Mouse (Mus musculus) heart, postnatal 36 days (tissue): ENCODE results near the gene Olfr521. TPM values are rescaled to one million over a fixed set of nuclear protein-coding genes. Genes with fewer than 3 reads are reported as not detected.
A peak's percentile ranks its signal among the peaks of the same experiment; 100 is the strongest.
"Not testable (repeated sequence)": the region's sequence is repeated elsewhere in the genome, so short reads cannot be mapped to it uniquely, and the experiment has no call there.

Experiments used
- DNase-seq, 2 experiments: peaks; one replicate each; pipeline ENCODE4 v3.0.0; 2021 to 2022
- intact Hi-C: fragments of 180-260 bp; cut with DNase I; formaldehyde crosslinking; loops from one replicate; pipeline ENCODE4 v1.15.1; 2025
- total RNA-seq, 2 experiments: library from RNA; stranded (reverse); gene quantifications; 2 replicates each; pipeline ENCODE4 v1.2.3; 2021

The Olfr521 gene
- total RNA-seq, 2 experiments from 2014 or later = not detected

DNA sequence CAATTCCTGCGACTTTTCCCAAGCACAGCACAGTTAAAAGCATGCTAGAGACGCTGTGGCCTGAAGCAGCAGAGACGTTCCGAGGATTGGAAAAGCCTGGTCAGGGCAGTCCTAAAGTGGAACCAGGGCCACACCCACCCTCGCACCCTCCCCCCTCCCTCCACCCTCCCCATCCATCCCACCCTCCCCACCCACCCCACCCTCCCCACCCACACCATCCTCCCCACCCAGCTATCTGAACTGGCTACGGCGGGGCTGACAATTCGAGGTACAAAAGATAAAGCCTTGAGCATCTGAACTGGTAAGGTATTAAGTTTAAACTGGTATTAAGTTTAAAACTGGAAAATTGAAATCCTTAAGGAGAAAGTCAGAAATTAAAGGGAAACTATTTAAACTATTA is 40.2 kb downstream of the Olfr521 start:
- intact Hi-C loops = no loop called here
- no peak for DNase-seq

DNA sequence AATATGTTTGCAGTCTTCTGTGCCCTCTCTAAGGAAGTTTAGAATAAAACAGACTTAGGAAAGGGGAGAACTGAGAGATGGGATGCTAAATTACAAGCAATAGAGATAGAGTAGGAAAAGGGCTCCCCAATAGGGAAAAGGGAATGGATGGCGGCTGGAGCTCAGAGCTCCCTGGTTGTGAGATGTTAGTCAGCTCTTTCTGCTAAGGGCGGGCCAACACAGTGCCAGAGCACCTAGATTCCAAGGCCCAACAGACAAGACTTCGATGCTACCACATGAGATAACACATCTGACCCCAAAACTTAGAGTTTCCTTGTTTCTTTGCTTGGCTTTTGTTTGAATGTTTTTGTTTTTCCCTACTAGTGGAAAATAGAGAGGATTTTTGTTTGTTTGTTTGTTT is 40.7 kb downstream of the Olfr521 start:
- intact Hi-C loops, DNase-seq: not testable (repeated sequence)

GRCm38 (mm10) chr7:99805340-99805739 is 42.0 kb downstream of the Olfr521 start:
- intact Hi-C loops = no loop called here
- DNase-seq = no peak

DNA sequence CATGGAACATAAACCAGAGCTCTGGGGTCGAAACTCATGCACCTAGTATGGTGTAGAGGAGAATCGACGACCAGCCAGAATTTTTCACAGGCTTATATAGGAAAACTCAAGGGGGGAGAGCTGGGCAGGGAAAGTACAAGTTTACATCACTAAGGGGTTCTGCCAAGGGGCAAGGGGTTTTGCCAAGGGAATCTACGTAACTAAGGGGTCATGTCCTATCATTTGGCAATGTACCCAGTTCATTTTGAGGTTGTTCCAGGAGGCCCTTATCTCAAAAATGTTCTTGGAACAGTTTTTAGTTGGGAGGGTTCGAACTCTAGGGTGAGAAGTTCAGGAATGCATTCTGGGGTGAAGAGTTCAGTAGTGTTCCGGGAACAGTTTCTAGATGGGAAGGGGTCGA is 43.7 kb downstream of the Olfr521 start:
- DNase-seq, intact Hi-C loops: not testable (repeated sequence)

DNA sequence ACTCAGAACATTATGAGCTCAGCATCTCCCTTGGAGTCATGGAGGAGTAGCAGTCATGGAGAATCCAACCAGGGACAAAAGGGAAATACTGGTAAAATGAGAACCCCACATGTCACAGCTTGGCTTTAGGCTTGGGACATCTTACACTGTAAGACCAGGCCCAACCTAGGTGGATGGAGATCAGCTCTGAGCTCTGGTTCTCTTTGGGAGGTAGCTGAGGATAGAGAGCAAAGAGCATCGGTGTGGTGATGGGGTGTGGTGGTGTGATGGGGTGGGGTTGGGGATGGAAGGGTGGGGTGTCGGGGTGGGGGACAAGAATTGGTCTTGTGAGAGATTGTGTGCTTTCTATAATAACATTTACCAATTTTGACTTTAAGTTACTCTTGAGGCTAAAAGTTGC is 47.5 kb downstream of the Olfr521 start:
- no peak for DNase-seq
- intact Hi-C loops = no loop called here

GRCm38 (mm10) chr7:99811661-99812060 is 48.4 kb downstream of the Olfr521 start:
- DNase-seq = no peak
- intact Hi-C loops = loop anchor here (2.0 kb wide), 1 partner anchor 61 kb away; no protein-coding TSS in a partner anchor

DNA sequence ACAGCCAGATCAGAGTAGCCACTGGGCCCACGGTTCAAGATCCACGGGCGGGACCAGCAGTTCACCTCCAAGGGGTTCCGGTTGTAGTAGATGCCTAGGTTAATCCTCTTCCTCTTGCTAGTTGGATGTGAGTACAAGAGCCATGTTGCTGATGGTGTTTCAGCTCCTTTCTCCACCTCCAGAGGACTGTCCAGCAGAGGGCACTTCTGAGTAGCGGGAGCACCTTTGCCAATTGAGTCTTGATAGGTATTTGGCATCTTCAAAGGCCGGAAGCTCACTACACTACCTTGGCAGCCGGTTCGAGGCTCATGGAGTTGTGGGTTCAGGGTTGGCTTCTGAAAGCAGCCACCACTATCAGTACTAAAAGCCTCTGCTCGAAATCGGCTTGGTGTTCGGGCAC is 50.1 kb downstream of the Olfr521 start:
- intact Hi-C loops = loop anchor here (2.0 kb wide), 1 partner anchor 59 kb away; no protein-coding TSS in a partner anchor
- DNase-seq = peak in 1 of 2 experiments; percentile 44

- DNase-seq, intact Hi-C loops: not testable (repeated sequence)
Measured at GRCm38 (mm10) chr7:99818181-99818725, 54.9 kb downstream of the Olfr521 start.

Other genes starting within 250 kb of the Olfr521 start
- 10 to 100 TPM; 22.3 to 25.3 TPM for gene Arrb1, start 228.0 kb upstream of the Olfr521 start, total RNA-seq
- gene Tpbgl, start 136.4 kb upstream of the Olfr521 start, total RNA-seq = 1 to 10 TPM; 3.0 to 3.6 TPM
- 10 to 100 TPM in 1 of 2 experiments, 1 to 10 TPM in 1; 9.0 to 12.0 TPM for gene Slco2b1, start 52.2 kb upstream of the Olfr521 start, total RNA-seq
- under 1 TPM in 1 of 2 experiments, not detected in 1; 0.22 TPM for gene Olfr520, start 33.2 kb upstream of the Olfr521 start, total RNA-seq
- gene Neu3, start 64.9 kb downstream of the Olfr521 start, total RNA-seq = 1 to 10 TPM; 3.8 to 4.9 TPM
- gene Xrra1, start 95.6 kb downstream of the Olfr521 start, total RNA-seq = not detected
- 10 to 100 TPM; 48.0 to 50.4 TPM for gene Spcs2, start 100.0 kb downstream of the Olfr521 start, total RNA-seq
- 10 to 100 TPM in 1 of 2 experiments, 1 to 10 TPM in 1; 9.0 to 10.8 TPM for gene Rnf169, start 216.9 kb downstream of the Olfr521 start, total RNA-seq
- gene Chrdl2, start 242.7 kb downstream of the Olfr521 start, total RNA-seq = under 1 TPM in 1 of 2 experiments, not detected in 1; 0.38 TPM